Mouse (Mus musculus) ovary, postnatal 10 days (tissue): ENCODE measurements around the gene Olfr56.
"Not testable (repeated sequence)": the region's sequence is repeated elsewhere in the genome, so short reads cannot be mapped to it uniquely, and the experiment has no call there.

ENCODE experiments used
- DNase-seq: peaks from one replicate; pipeline ENCODE4 v3.0.0; 2022; ENCODE audit warnings: low spot score

The Olfr56 gene

GRCm38 (mm10) chr11:49168839-49169611 is 190.3 kb downstream of the Olfr56 start:
- no peak for DNase-seq

- no peak for DNase-seq
These were observed 191.9 kb downstream of the Olfr56 start for GRCm38 (mm10) chr11:49170576-49170975.

GRCm38 (mm10) chr11:49175345-49175744 is 196.7 kb downstream of the Olfr56 start:
- DNase-seq = no peak

GRCm38 (mm10) chr11:49176047-49176779 is 197.5 kb downstream of the Olfr56 start:
- not testable (repeated sequence) for DNase-seq

- no peak for DNase-seq
These were observed 204.5 kb downstream of the Olfr56 start for GRCm38 (mm10) chr11:49183172-49183571.
